Mouse (Mus musculus) bone marrow macrophage, adult 2 months (primary cell): Measurements from ENCODE around the gene Fmnl1. TPM values are rescaled to one million over a fixed set of nuclear protein-coding genes. Genes with fewer than 3 reads are reported as not detected.

Experiments
- H3K27ac ChIP-seq: 2 replicates; pipeline ENCODE4 v1.5.1; 2012; ENCODE audit warnings: low read depth, low read length; ENCODE audit not compliant: insufficient read depth
- H3K4me1 ChIP-seq: 2 replicates; pipeline ENCODE4 v1.6.1; 2012; ENCODE audit warnings: low read length; ENCODE audit not compliant: control insufficient read depth, insufficient read depth
- H3K4me3 ChIP-seq: 2 replicates; pipeline ENCODE4 v1.5.1; 2012; ENCODE audit warnings: mild to moderate bottlenecking, low read length, moderate library complexity; ENCODE audit not compliant: insufficient read depth
- CTCF ChIP-seq: IDR thresholded peaks from 2 replicates; pipeline ENCODE4 v1.5.1; 2012; ENCODE audit warnings: low read depth, mild to moderate bottlenecking, low read length, moderate library complexity
- POLR2A ChIP-seq: IDR thresholded peaks from 2 replicates; pipeline ENCODE4 v1.6.1; 2012; ENCODE audit warnings: mild to moderate bottlenecking, low read depth, low read length, borderline replicate concordance
- polyA plus RNA-seq: library from polyadenylated mRNA; stranded (reverse); fragments of >200 nt; gene quantifications from 2 replicates; pipeline ENCODE4 v1.2.4, GENCODE M21; 2012; ENCODE audit not compliant: missing spikeins, insufficient read depth, insufficient read length

Gene Fmnl1
- polyA plus RNA-seq, 1 experiment = 241 TPM

GRCm38 (mm10) chr11:103181349-103181748 is 10.4 kb downstream of the Fmnl1 start:
- Histone ChIP-seq H3K27ac (no peak overlapping the region), H3K4me1 (peaks cover 22% of the 10 kb centered on the region)

GRCm38 (mm10) chr11:103181911-103182310 is 11.0 kb downstream of the Fmnl1 start:
- TF ChIP-seq CTCF (no peak), POLR2A (no peak)
- Histone ChIP-seq H3K27ac (no peak overlapping the region), H3K4me1 (peaks cover 16% of the 10 kb centered on the region), H3K4me3 (no peak overlapping the region)

More at GRCm38 (mm10) chr11:103181349-103181748, 10.4 kb downstream of the Fmnl1 start:
- no peak for TF ChIP-seq POLR2A
- TF ChIP-seq CTCF = no peak
- H3K4me3 ChIP-seq = no peak overlapping the region

GRCm38 (mm10) chr11:103184891-103185290 is 14.0 kb downstream of the Fmnl1 start:
- no peak for TF ChIP-seq CTCF
- TF ChIP-seq POLR2A = no peak
- no peak overlapping the region for H3K4me3 ChIP-seq
- no peaks in the 10 kb centered on the region for H3K4me1 ChIP-seq
- no peak overlapping the region for H3K27ac ChIP-seq

GRCm38 (mm10) chr11:103192230-103192955 is 21.5 kb downstream of the Fmnl1 start:
- Histone ChIP-seq H3K4me3 (no peak overlapping the region), H3K4me1 (peaks cover 3% of the 10 kb centered on the region; the same call in 1 of the 2 replicates), H3K27ac (no peak overlapping the region)
- no peak for TF ChIP-seq POLR2A
- no peak for TF ChIP-seq CTCF

GRCm38 (mm10) chr11:103192956-103193824 is 22.3 kb downstream of the Fmnl1 start:
- H3K27ac ChIP-seq = no peak overlapping the region
- no peak overlapping the region for H3K4me3 ChIP-seq
- no peak for TF ChIP-seq POLR2A
- no peak for TF ChIP-seq CTCF
- peaks cover 3% of the 10 kb centered on the region; the same call in 1 of the 2 replicates for H3K4me1 ChIP-seq

- H3K27ac ChIP-seq = no peak overlapping the region
- H3K4me1 ChIP-seq = peaks cover 3% of the 10 kb centered on the region; the same call in 1 of the 2 replicates
- no peak overlapping the region for H3K4me3 ChIP-seq
- no peak for TF ChIP-seq CTCF
- TF ChIP-seq POLR2A = no peak
Observed at GRCm38 (mm10) chr11:103193825-103194168, 22.9 kb downstream of the Fmnl1 start.

GRCm38 (mm10) chr11:103195236-103195635 is 24.3 kb downstream of the Fmnl1 start:
- Histone ChIP-seq H3K4me1 (peaks cover 3% of the 10 kb centered on the region; the same call in 1 of the 2 replicates), H3K4me3 (no peak overlapping the region), H3K27ac (no peak overlapping the region)
- TF ChIP-seq CTCF = no peak
- TF ChIP-seq POLR2A = no peak

GRCm38 (mm10) chr11:103195656-103196055 is 24.7 kb downstream of the Fmnl1 start:
- H3K4me3 ChIP-seq = no peak overlapping the region
- H3K27ac ChIP-seq = no peak overlapping the region
- TF ChIP-seq POLR2A = no peak
- no peak for TF ChIP-seq CTCF
- H3K4me1 ChIP-seq = peaks cover 3% of the 10 kb centered on the region; the same call in 1 of the 2 replicates

- Histone ChIP-seq H3K4me3 (no peak overlapping the region), H3K27ac (no peak overlapping the region), H3K4me1 (peaks cover 2% of the 10 kb centered on the region; the same call in 1 of the 2 replicates)
- TF ChIP-seq POLR2A (no peak), CTCF (no peak)
Observed at GRCm38 (mm10) chr11:103197340-103197739, 26.4 kb downstream of the Fmnl1 start.

GRCm38 (mm10) chr11:103198339-103198738 is 27.4 kb downstream of the Fmnl1 start:
- H3K4me1 ChIP-seq = peaks cover 2% of the 10 kb centered on the region; the same call in 1 of the 2 replicates
- TF ChIP-seq POLR2A (no peak), CTCF (no peak)
- H3K4me3 ChIP-seq = no peak overlapping the region
- H3K27ac ChIP-seq = no peak overlapping the region
